Mouse (Mus musculus) midbrain, embryonic 14.5 days (tissue): ENCODE measurements around the gene Syvn1. TPM values are rescaled to one million over a fixed set of nuclear protein-coding genes. Genes with fewer than 3 reads are reported as not detected.

Source experiments
- ATAC-seq: fragments of 200-750 bp; cut with Nextera tagmentation; 2 replicates; pipeline ENCODE4 v1.8.0; 2017; ENCODE audit warnings: moderate number of reproducible peaks, moderate library complexity; ENCODE audit not compliant: low FRiP score, low TSS enrichment
- DNase-seq: peaks from one replicate; pipeline ENCODE4 v3.0.0-alpha.2; 2015
- H3K27ac ChIP-seq: fragments of 300-500 bp; sonication (generic); replicated peaks from 2 replicates; pipeline ENCODE4 v1.5.1; 2014; ENCODE audit warnings: mild to moderate bottlenecking, low read depth, low read length, moderate library complexity
- H3K27me3 ChIP-seq: fragments of 300-500 bp; sonication (generic); 2 replicates; pipeline ENCODE4 v1.6.1; 2014; ENCODE audit warnings: low read length, control low read depth, mixed read lengths; ENCODE audit not compliant: control insufficient read depth, insufficient read depth
- H3K36me3 ChIP-seq: fragments of 300-500 bp; sonication (generic); 2 replicates; pipeline ENCODE4 v1.6.1; 2014; ENCODE audit warnings: low read length, control low read depth; ENCODE audit not compliant: control insufficient read depth, insufficient read depth
- H3K4me1 ChIP-seq: fragments of 300-500 bp; sonication (generic); 2 replicates; pipeline ENCODE4 v1.6.1; 2014; ENCODE audit warnings: mild to moderate bottlenecking, antibody characterized with exemption, low read length, control low read depth; ENCODE audit not compliant: control insufficient read depth, insufficient read depth
- H3K4me2 ChIP-seq: fragments of 300-500 bp; sonication (generic); 2 replicates; pipeline ENCODE4 v1.6.1; 2014; ENCODE audit warnings: mild to moderate bottlenecking, low read length, moderate library complexity
- H3K4me3 ChIP-seq: fragments of 300-500 bp; sonication (generic); replicated peaks from 2 replicates; pipeline ENCODE4 v1.5.1; 2014; ENCODE audit warnings: low read depth, low read length
- H3K9ac ChIP-seq: fragments of 300-500 bp; sonication (generic); replicated peaks from 2 replicates; pipeline ENCODE4 v1.6.1; 2014; ENCODE audit warnings: mild to moderate bottlenecking, low read length, moderate library complexity
- H3K9me3 ChIP-seq: fragments of 300-500 bp; sonication (generic); 2 replicates; pipeline ENCODE4 v1.6.1; 2016; ENCODE audit warnings: low read length, control low read depth, mixed read lengths; ENCODE audit not compliant: control insufficient read depth
- WGBS: fragments of 180-500 bp; shearing (Covaris S2); extraction: QIAGEN DNeasy Blood & Tissue Kit; methylation state at CpG from one replicate; pipeline ENCODE4 v1.1.7; 2014; 5-methylcytosine and 5-hydroxymethylcytosine counted together
- polyA plus RNA-seq: library from polyadenylated mRNA; unstranded; fragments of >200 nt; fragmentation: Nextera tagmentation; extraction: Ambion mirVana; gene quantifications from 2 replicates; pipeline ENCODE4 v1.2.1, GENCODE M21; 2014

The Syvn1 gene
- polyA plus RNA-seq, 1 experiment from 2014 or later, result 33.6 TPM

GRCm38 (mm10) chr19:6084478-6085248 lies 38.3 kb downstream of the Syvn1 start, which contains the start of the genes Zfpl1 and Cdca5:
Gene Zfpl1 (minus strand): TSS chr19:6084956.
Gene Cdca5 (plus strand): TSS chr19:6084983.
- H3K36me3 ChIP-seq, result peaks cover 26% of the 10 kb centered on the region
- peak; percentile 99 for DNase-seq
- peak within 1 kb of the TSS; percentile 69 for H3K4me3 ChIP-seq

DNA sequence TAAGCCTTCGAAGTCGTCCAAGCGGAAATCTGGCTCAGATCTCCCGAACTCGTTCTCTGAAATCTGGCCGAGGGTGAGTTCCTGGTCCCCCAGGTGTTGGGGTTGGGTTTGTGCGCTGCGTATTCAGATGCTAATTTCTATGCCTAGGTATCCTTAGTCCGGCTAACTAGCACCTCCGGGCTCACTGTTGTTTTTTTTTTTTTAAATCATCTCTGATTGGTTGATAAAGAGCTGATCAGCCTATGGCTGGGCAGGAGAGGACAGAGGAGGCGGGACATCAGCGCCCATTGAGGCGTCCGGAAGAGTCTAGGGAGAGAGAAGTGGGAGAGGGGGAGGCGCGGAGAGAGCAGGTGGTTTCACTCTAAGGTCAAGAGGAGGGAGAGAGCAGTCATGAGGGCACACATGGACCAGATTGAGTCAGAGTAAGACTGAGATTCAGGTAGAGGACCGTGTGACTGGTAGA lies 39.1 kb downstream of the Syvn1 start:
- H3K27ac ChIP-seq, result no peak overlapping the region
- H3K4me3 ChIP-seq, result peak overlapping the region; percentile 69
- peaks cover 21% of the 10 kb centered on the region for H3K36me3 ChIP-seq
- H3K4me1 ChIP-seq, result peaks cover 16% of the 10 kb centered on the region
- H3K9ac ChIP-seq, result no peak overlapping the region; the same call in 1 of the 2 replicates
- H3K27me3 ChIP-seq, result no peaks in the 10 kb centered on the region
- DNase-seq (peak; percentile 65), ATAC-seq (0 out of 2 replicates have a peak, but pooled peaks have one; percentile 51)
- WGBS, result under 1% methylated on average over 17 of the region's 17 CpGs
- H3K9me3 ChIP-seq, result no peaks in the 10 kb centered on the region
- peak overlapping the region; percentile 88 for H3K4me2 ChIP-seq

More at GRCm38 (mm10) chr19:6084478-6085248, 38.3 kb downstream of the Syvn1 start, which contains the start of the genes Zfpl1 and Cdca5:
- no peaks in the 10 kb centered on the region for H3K9me3 ChIP-seq
- WGBS, result under 1% methylated on average over 58 of the region's 58 CpGs
- no peaks in the 10 kb centered on the region for H3K27me3 ChIP-seq
- peak; percentile 89 for ATAC-seq
- peaks cover 16% of the 10 kb centered on the region for H3K4me1 ChIP-seq
- H3K4me2 ChIP-seq, result peak within 1 kb of the TSS; percentile 88
- peak within 1 kb of the TSS; percentile 74 for H3K27ac ChIP-seq
- peak within 1 kb of the TSS; percentile 69 for H3K9ac ChIP-seq

DNA sequence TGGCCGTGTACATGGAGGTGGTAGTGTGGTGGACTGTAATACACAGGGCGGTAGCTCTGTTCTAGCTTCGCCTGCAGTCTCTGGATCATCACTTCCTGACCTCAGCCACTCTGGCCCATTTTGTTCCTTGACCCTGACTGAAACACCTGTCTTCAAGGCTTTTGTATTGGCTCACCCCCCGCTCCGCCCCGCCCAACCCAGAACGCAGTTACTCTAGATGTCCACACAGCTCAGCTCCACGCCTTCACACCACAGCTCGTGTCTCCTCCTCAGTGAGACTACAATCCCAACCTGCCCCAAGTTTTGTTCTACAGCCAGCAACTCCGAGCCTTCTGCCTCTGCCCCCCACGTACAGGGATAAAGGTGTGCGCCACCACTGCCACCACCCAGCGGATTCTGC lies 42.5 kb downstream of the Syvn1 start:
- 94% methylated on average over 13 of the region's 13 CpGs for WGBS
- Histone ChIP-seq H3K9me3 (no peaks in the 10 kb centered on the region), H3K36me3 (peaks cover 5% of the 10 kb centered on the region; the same call in 1 of the 2 replicates), H3K4me3 (no peak overlapping the region), H3K27me3 (no peaks in the 10 kb centered on the region), H3K27ac (no peak overlapping the region), H3K4me2 (no peak overlapping the region), H3K4me1 (peaks cover 15% of the 10 kb centered on the region), H3K9ac (no peak overlapping the region)
- no peak for ATAC-seq
- DNase-seq, result no peak

- no peak for ATAC-seq
These were observed 47.7 kb downstream of the Syvn1 start, which contains the start of gene AC131692.1 for GRCm38 (mm10) chr19:6094119-6094518. Gene AC131692.1 (plus strand): TSS chr19:6094419.

GRCm38 (mm10) chr19:6097847-6098246 lies 51.5 kb downstream of the Syvn1 start:
- Histone ChIP-seq H3K4me1 (no peaks in the 10 kb centered on the region), H3K27me3 (no peaks in the 10 kb centered on the region), H3K36me3 (no peaks in the 10 kb centered on the region), H3K9ac (no peak overlapping the region), H3K4me3 (no peak overlapping the region), H3K9me3 (no peaks in the 10 kb centered on the region), H3K27ac (no peak overlapping the region), H3K4me2 (no peak overlapping the region)
- WGBS, result 94% methylated on average over 3 of the region's 3 CpGs
- DNase-seq, result no peak
- no peak for ATAC-seq

More at GRCm38 (mm10) chr19:6094119-6094518, 47.7 kb downstream of the Syvn1 start, which contains the start of gene AC131692.1:
- DNase-seq, result no peak
- H3K9ac ChIP-seq, result no peak within 1 kb of the TSS
- no peaks in the 10 kb centered on the region for H3K27me3 ChIP-seq
- no peak within 1 kb of the TSS for H3K4me3 ChIP-seq
- H3K4me1 ChIP-seq, result no peaks in the 10 kb centered on the region
- no peak within 1 kb of the TSS for H3K4me2 ChIP-seq
- H3K27ac ChIP-seq, result no peak within 1 kb of the TSS
- WGBS, result 90% methylated on average over 7 of the region's 7 CpGs
- peaks cover 5% of the 10 kb centered on the region; the same call in 1 of the 2 replicates for H3K36me3 ChIP-seq
- H3K9me3 ChIP-seq, result no peaks in the 10 kb centered on the region

GRCm38 (mm10) chr19:6101186-6101585 lies 54.8 kb downstream of the Syvn1 start:
- Histone ChIP-seq H3K36me3 (no peaks in the 10 kb centered on the region), H3K4me2 (no peak overlapping the region), H3K9me3 (no peaks in the 10 kb centered on the region), H3K27me3 (no peaks in the 10 kb centered on the region), H3K4me1 (no peaks in the 10 kb centered on the region), H3K4me3 (no peak overlapping the region), H3K27ac (no peak overlapping the region), H3K9ac (no peak overlapping the region)
- no peak for ATAC-seq
- no peak for DNase-seq
- 78% methylated on average over 6 of the region's 6 CpGs for WGBS

GRCm38 (mm10) chr19:6102169-6102853 lies 55.9 kb downstream of the Syvn1 start:
- no peak overlapping the region for H3K9ac ChIP-seq
- H3K4me1 ChIP-seq, result no peaks in the 10 kb centered on the region
- WGBS, result 83% methylated on average over 6 of the region's 6 CpGs
- ATAC-seq, result no peak
- H3K27ac ChIP-seq, result no peak overlapping the region
- DNase-seq, result no peak
- H3K36me3 ChIP-seq, result no peaks in the 10 kb centered on the region
- H3K27me3 ChIP-seq, result no peaks in the 10 kb centered on the region
- H3K4me3 ChIP-seq, result no peak overlapping the region
- H3K4me2 ChIP-seq, result no peak overlapping the region
- no peaks in the 10 kb centered on the region for H3K9me3 ChIP-seq
